Mouse (Mus musculus): ENCODE measurements around the gene Six2.

- TF ChIP-seq GATA1 (IDR thresholded peaks at IDR 0.05; ENCODE audit: borderline replicate concordance, low read length) = no peak
- TF ChIP-seq FLI1 (IDR thresholded peaks at IDR 0.05; ENCODE audit: low read length) = no peak
Measured at GRCm38 (mm10) chr17:85664618-85665320, 23.3 kb downstream of the Six2 start.

Data from megakaryocyte, embryonic 14.5 days (primary cell).